Mouse (Mus musculus): ENCODE measurements around the gene Gp1bb. TPM values are rescaled to one million over a fixed set of nuclear protein-coding genes. Genes with fewer than 3 reads are reported as not detected.

The Gp1bb gene
- polyA plus RNA-seq, 1 experiment from 2014 or later: 1.9 TPM

DNA sequence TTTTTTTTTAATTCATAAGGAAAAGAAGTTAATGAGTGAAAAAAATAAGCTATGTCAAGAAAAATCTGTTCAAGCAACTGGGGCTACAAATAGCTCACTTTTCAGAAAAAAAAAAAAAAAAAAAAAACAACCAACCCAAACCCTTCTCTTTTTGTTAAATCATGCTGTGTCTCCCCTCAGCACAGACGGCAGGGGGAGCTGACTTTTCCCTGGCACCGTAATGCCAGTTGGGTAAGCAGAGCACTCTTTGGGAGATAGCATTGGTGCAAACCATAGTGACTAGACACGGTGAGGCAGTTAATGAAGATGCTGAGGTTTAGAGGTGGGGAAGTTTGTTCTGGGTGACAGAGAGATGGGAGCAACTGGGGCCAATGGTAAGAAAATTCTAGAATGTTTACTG lies 9.9 kb upstream of the Gp1bb start:
- H3K27ac ChIP-seq (ENCODE audit: low read depth): no peak overlapping the region
- no peak for ATAC-seq (replicated peaks; ENCODE audit: low FRiP score, low TSS enrichment, low read depth)

DNA sequence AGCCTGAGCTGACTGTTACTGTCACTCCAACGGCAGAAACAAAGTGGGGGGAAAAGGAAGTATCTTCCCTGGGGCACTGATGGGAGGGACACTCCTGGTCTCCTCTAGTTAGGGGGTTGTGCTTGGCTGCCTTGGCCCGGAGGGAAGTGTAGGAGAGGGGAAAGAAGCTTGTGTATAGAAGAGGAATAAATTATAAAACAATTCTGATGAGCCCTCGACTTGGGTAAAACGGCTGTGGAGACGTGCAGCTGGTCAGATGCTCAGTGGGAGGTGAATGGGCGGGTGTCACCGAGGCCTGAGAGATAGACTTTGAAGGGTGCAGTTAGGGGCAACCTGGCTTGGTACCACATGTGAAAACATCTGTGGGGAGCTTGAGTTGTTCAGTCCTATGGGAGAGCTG lies 8.9 kb upstream of the Gp1bb start:
- H3K36me3 ChIP-seq (ENCODE audit: control insufficient read depth, insufficient read depth, low read length): no peaks in the 10 kb centered on the region
- no peak for DNase-seq (ENCODE audit: low spot score)
- peaks cover 9% of the 10 kb centered on the region for H3K27me3 ChIP-seq (replicated peaks; ENCODE audit: control insufficient read depth, insufficient read depth, low read length)
- H3K27ac ChIP-seq (ENCODE audit: low read depth): no peak overlapping the region
- no peak overlapping the region for H3K4me2 ChIP-seq (ENCODE audit: low read length)
- no peaks in the 10 kb centered on the region for H3K9me3 ChIP-seq (ENCODE audit: control insufficient read depth, low read length)
- 62% methylated on average over 7 of the region's 7 CpGs for WGBS
- H3K9ac ChIP-seq (ENCODE audit: low read length): no peak overlapping the region
- ATAC-seq (replicated peaks; ENCODE audit: low FRiP score, low TSS enrichment, low read depth): no peak
- H3K4me3 ChIP-seq (ENCODE audit: low read depth, low read length): no peak overlapping the region
- peaks cover 8% of the 10 kb centered on the region; the same call in 1 of the 2 replicates for H3K4me1 ChIP-seq (replicated peaks; ENCODE audit: control insufficient read depth, insufficient read depth, low read length)

More for the DNA sequence above, 9.9 kb upstream of the Gp1bb start:
- DNase-seq (ENCODE audit: low spot score): no peak
- peaks cover 4% of the 10 kb centered on the region for H3K27me3 ChIP-seq (replicated peaks; ENCODE audit: control insufficient read depth, insufficient read depth, low read length)
- H3K9ac ChIP-seq (ENCODE audit: low read length): no peak overlapping the region
- no peak overlapping the region for H3K4me2 ChIP-seq (ENCODE audit: low read length)
- WGBS: 55% methylated on average over 3 of the region's 3 CpGs
- no peaks in the 10 kb centered on the region for H3K9me3 ChIP-seq (ENCODE audit: control insufficient read depth, low read length)
- peaks cover 6% of the 10 kb centered on the region; the same call in 1 of the 2 replicates for H3K4me1 ChIP-seq (replicated peaks; ENCODE audit: control insufficient read depth, insufficient read depth, low read length)
- no peaks in the 10 kb centered on the region for H3K36me3 ChIP-seq (ENCODE audit: control insufficient read depth, insufficient read depth, low read length)
- no peak overlapping the region for H3K4me3 ChIP-seq (ENCODE audit: low read depth, low read length)

DNA sequence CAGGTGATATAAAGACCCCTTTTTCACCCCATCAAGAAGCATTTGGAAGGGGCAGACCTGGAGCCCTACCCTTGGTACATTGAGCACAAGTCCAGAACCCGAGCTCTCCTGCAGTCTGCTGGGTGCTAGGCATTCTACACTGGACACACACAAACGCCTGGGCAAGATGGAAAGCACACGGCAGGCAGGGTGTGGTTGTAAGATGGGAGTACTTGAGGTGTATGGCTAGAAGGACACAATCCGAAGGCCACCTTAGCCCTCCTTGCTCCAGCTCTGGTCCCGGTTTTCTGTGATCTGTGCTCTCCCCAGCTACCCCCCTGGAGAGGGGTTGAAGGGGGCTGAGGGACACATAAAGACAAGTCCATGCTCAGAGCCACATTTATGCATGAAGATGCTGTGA lies 8.1 kb upstream of the Gp1bb start:
- H3K4me2 ChIP-seq (ENCODE audit: low read length): peak overlapping the region; percentile 80
- H3K27me3 ChIP-seq (replicated peaks; ENCODE audit: control insufficient read depth, insufficient read depth, low read length): peaks cover 17% of the 10 kb centered on the region
- 61% methylated on average over 5 of the region's 5 CpGs for WGBS
- H3K36me3 ChIP-seq (ENCODE audit: control insufficient read depth, insufficient read depth, low read length): no peaks in the 10 kb centered on the region
- H3K9ac ChIP-seq (ENCODE audit: low read length): peak overlapping the region; percentile 71
- no peak for ATAC-seq (replicated peaks; ENCODE audit: low FRiP score, low TSS enrichment, low read depth)
- H3K27ac ChIP-seq (ENCODE audit: low read depth): no peak overlapping the region
- DNase-seq (ENCODE audit: low spot score): no peak
- peak overlapping the region; percentile 70 for H3K4me3 ChIP-seq (ENCODE audit: low read depth, low read length)
- H3K4me1 ChIP-seq (replicated peaks; ENCODE audit: control insufficient read depth, insufficient read depth, low read length): peaks cover 11% of the 10 kb centered on the region; the same call in 1 of the 2 replicates
- no peaks in the 10 kb centered on the region for H3K9me3 ChIP-seq (ENCODE audit: control insufficient read depth, low read length)

DNA sequence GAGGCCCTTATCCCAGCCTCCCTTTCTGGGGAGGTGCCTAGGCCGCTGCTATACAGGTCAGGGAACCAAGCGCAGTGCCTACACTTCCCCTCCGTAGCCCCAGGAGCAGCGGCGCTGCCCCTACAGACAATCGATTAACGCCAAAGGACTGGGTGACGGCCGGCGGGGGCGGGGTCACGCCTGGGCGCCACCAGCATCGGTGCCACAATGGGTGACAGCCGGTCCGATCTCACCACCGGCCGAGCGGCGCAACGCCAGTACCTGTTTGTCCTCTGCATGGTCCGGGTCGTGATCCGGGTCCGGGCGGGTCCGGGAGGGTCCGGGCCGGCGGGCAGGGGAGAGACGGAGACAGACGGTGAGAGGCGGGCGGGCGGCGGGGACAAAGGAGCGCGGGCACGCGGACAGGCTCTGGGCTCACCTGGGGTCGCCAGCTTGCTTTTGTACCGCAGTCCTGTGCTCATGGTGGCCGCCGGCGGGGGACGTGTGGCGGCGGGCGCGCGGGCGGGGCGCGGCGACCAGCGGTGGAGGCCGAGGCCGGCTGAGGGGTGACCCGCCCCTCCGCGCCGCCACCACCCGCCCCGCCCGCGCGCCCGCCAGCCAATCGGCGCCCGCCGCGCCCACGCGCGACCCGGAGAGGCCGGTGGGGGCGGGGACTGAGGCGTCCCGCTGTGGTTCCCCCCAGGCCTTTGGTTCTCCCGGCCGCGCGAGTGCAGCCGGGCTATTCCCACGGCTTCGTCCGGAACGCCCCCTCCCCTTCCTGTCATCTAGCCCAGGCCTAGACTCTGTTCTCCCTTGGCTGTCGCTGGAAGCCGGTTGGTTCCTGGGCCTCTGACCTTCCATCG lies 7.4 kb upstream of the Gp1bb start, which contains the start of gene Sept5:
TSS of gene Sept5 (minus strand) at position 565 of the 842 bp plus-strand sequence.
- no peak within 1 kb of the TSS for H3K27ac ChIP-seq (ENCODE audit: low read depth)
- WGBS: 2% methylated on average over 46 of the region's 93 CpGs
- DNase-seq (ENCODE audit: low spot score) (peak; percentile 75), ATAC-seq (replicated peaks; ENCODE audit: low FRiP score, low TSS enrichment, low read depth) (peak; percentile 54)
- H3K9me3 ChIP-seq (ENCODE audit: control insufficient read depth, low read length): no peaks in the 10 kb centered on the region
- 0 out of 2 replicates have a peak, but pooled peaks cover under 1% of the 10 kb centered on the region for H3K36me3 ChIP-seq (ENCODE audit: control insufficient read depth, insufficient read depth, low read length)
- H3K4me1 ChIP-seq (replicated peaks; ENCODE audit: control insufficient read depth, insufficient read depth, low read length): peaks cover 11% of the 10 kb centered on the region; the same call in 1 of the 2 replicates
- peak within 1 kb of the TSS; percentile 80 for H3K4me2 ChIP-seq (ENCODE audit: low read length)
- H3K9ac ChIP-seq (ENCODE audit: low read length): peak within 1 kb of the TSS; percentile 71
- peak within 1 kb of the TSS; percentile 70 for H3K4me3 ChIP-seq (ENCODE audit: low read depth, low read length)
- peaks cover 24% of the 10 kb centered on the region for H3K27me3 ChIP-seq (replicated peaks; ENCODE audit: control insufficient read depth, insufficient read depth, low read length)

DNA sequence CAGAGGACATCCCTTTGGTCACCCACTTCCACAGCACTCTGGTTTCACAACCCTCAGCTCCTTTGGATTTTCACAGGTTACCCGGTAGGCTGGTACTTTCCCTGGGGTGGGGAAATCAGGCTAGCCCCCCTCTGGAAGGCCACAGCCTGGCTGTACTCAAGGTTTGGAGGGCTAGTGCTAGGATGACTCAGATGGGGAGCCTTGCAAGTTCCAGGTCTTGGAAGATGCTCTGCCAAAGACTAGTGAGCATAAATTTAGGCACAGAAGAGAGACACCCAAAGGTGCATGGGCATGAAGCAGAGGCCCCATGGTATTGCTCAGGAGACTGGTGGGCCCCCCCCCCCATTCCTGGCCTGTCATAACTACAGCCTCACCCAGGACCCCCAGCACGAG lies 6.7 kb upstream of the Gp1bb start:
- H3K4me1 ChIP-seq (replicated peaks; ENCODE audit: control insufficient read depth, insufficient read depth, low read length): peaks cover 11% of the 10 kb centered on the region; the same call in 1 of the 2 replicates
- H3K9me3 ChIP-seq (ENCODE audit: control insufficient read depth, low read length): no peaks in the 10 kb centered on the region
- no peak for DNase-seq (ENCODE audit: low spot score)
- ATAC-seq (replicated peaks; ENCODE audit: low FRiP score, low TSS enrichment, low read depth): no peak
- peak overlapping the region; percentile 71 for H3K9ac ChIP-seq (ENCODE audit: low read length)
- H3K4me2 ChIP-seq (ENCODE audit: low read length): peak overlapping the region; percentile 80
- H3K27me3 ChIP-seq (replicated peaks; ENCODE audit: control insufficient read depth, insufficient read depth, low read length): peaks cover 31% of the 10 kb centered on the region
- no peak overlapping the region for H3K27ac ChIP-seq (ENCODE audit: low read depth)
- peak overlapping the region; percentile 70 for H3K4me3 ChIP-seq (ENCODE audit: low read depth, low read length)
- peaks cover 7% of the 10 kb centered on the region; the same call in 1 of the 2 replicates for H3K36me3 ChIP-seq (ENCODE audit: control insufficient read depth, insufficient read depth, low read length)
- 27% methylated on average over 2 of the region's 2 CpGs for WGBS

DNA sequence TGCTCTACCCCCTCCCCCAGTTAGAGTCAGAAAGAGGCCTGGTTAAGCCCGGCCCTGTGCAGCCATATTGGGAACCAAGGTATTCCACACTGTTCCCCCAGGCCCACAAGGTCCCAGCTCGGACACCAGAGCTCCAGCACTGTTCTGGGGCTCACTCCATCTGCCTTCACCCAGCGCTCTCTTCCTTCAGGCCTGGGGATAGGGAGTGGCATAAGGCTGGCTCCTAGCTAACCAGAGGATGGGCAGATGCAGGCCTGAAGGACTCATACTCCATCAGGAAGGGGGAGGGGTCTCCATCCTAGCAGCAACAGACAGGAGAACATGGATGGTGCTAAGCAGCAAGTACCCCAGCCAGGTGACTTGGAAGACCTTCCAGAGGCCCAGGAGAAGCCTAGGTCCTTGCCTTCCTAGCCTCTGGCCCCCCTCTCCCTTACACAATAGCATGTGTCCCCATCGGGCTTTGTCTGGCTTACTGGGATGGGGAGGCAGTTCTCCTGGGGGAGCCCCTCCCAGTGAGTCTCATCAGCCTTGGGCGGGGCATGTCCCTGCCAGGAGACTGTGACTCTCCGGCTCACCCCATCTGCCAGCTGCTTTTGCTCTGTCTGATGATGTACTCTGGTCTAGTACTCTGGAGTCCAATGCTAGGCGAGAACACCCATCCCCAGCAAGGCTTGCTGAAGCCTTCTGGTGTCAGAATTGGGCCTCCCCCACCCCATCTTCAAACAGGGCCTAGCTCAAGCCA lies 6.2 kb upstream of the Gp1bb start:
- Histone ChIP-seq H3K36me3 (ENCODE audit: control insufficient read depth, insufficient read depth, low read length) (peaks cover 13% of the 10 kb centered on the region), H3K4me2 (ENCODE audit: low read length) (peak overlapping the region; percentile 80), H3K27me3 (replicated peaks; ENCODE audit: control insufficient read depth, insufficient read depth, low read length) (peaks cover 36% of the 10 kb centered on the region), H3K27ac (ENCODE audit: low read depth) (no peak overlapping the region), H3K9me3 (ENCODE audit: control insufficient read depth, low read length) (no peaks in the 10 kb centered on the region), H3K4me3 (ENCODE audit: low read depth, low read length) (peak overlapping the region; percentile 70), H3K9ac (ENCODE audit: low read length) (peak overlapping the region; percentile 71; the same call in 1 of the 2 replicates), H3K4me1 (replicated peaks; ENCODE audit: control insufficient read depth, insufficient read depth, low read length) (peaks cover 11% of the 10 kb centered on the region; the same call in 1 of the 2 replicates)
- no peak for ATAC-seq (replicated peaks; ENCODE audit: low FRiP score, low TSS enrichment, low read depth)
- WGBS: 74% methylated on average over 7 of the region's 7 CpGs
- no peak for DNase-seq (ENCODE audit: low spot score)

DNA sequence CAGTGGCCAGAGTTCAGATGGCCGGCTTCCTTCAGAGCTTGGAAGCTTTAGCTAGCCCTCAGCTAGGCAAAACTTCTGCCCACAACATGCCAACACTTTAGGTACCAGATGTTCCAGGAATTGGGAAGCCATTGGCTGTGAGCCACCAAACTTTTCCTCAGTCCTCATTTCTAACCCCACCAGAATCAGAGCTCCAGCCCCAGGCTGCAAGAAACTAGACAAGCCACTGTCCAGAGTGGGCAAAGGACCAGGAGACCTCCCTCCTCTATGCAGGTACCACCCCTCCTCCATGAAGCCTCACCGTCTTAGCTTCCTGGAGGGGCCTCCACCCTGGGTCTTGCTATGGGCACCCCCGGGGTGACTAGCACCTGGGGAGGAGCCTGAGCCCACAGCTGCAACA lies 5.0 kb upstream of the Gp1bb start:
- peaks cover 23% of the 10 kb centered on the region for H3K36me3 ChIP-seq (ENCODE audit: control insufficient read depth, insufficient read depth, low read length)
- H3K9ac ChIP-seq (ENCODE audit: low read length): no peak overlapping the region
- peaks cover 11% of the 10 kb centered on the region; the same call in 1 of the 2 replicates for H3K4me1 ChIP-seq (replicated peaks; ENCODE audit: control insufficient read depth, insufficient read depth, low read length)
- ATAC-seq (replicated peaks; ENCODE audit: low FRiP score, low TSS enrichment, low read depth): no peak
- WGBS: 49% methylated on average over 3 of the region's 3 CpGs
- no peak overlapping the region for H3K27ac ChIP-seq (ENCODE audit: low read depth)
- H3K9me3 ChIP-seq (ENCODE audit: control insufficient read depth, low read length): no peaks in the 10 kb centered on the region
- DNase-seq (ENCODE audit: low spot score): no peak
- peak overlapping the region; percentile 74 for H3K4me2 ChIP-seq (ENCODE audit: low read length)
- H3K4me3 ChIP-seq (ENCODE audit: low read depth, low read length): peak overlapping the region; percentile 43; the same call in 1 of the 2 replicates
- peaks cover 48% of the 10 kb centered on the region for H3K27me3 ChIP-seq (replicated peaks; ENCODE audit: control insufficient read depth, insufficient read depth, low read length)

DNA sequence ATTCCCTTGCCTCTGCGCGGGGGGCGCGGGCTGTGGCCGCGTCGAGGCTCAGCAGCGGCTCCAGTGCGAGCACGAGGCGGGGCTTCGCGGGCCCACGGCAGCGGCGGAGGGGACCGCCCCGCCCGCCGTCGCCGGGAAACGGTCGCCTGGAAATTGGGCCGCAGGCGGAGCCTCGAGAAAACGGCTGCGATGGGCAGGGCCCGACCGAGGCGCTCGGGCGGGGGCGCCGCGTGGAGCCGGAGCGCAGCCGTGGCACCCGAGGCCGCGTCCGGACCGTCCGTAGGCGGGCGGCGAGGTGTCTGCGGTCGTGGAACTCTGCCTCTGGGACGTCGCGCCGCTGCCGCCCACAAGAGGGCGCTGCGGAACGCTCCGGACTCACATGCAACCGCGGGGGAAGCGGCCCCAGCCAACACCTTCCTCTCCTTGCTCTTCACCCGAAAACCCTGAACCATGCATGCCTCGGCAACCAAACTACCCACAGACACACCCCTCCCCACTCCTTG lies 4.2 kb upstream of the Gp1bb start, which contains the start of gene Gm49601:
TSS of gene Gm49601 (minus strand) at position 52 of the 503 bp plus-strand sequence.
- H3K27ac ChIP-seq (ENCODE audit: low read depth): no peak within 1 kb of the TSS
- peaks cover 12% of the 10 kb centered on the region; the same call in 1 of the 2 replicates for H3K4me1 ChIP-seq (replicated peaks; ENCODE audit: control insufficient read depth, insufficient read depth, low read length)
- H3K27me3 ChIP-seq (replicated peaks; ENCODE audit: control insufficient read depth, insufficient read depth, low read length): peaks cover 56% of the 10 kb centered on the region
- no peaks in the 10 kb centered on the region for H3K9me3 ChIP-seq (ENCODE audit: control insufficient read depth, low read length)
- peak within 1 kb of the TSS; percentile 43 for H3K4me3 ChIP-seq (ENCODE audit: low read depth, low read length)
- under 1% methylated on average over 63 of the region's 65 CpGs for WGBS
- peak within 1 kb of the TSS; percentile 74 for H3K4me2 ChIP-seq (ENCODE audit: low read length)
- H3K9ac ChIP-seq (ENCODE audit: low read length): peak within 1 kb of the TSS; percentile 43
- DNase-seq (ENCODE audit: low spot score) (peak; percentile 91), ATAC-seq (replicated peaks; ENCODE audit: low FRiP score, low TSS enrichment, low read depth) (peak; percentile 33)
- H3K36me3 ChIP-seq (ENCODE audit: control insufficient read depth, insufficient read depth, low read length): peaks cover 23% of the 10 kb centered on the region
